Mouse (Mus musculus) MEL (cell line): Measurements from ENCODE around the gene Nme7.

Source experiments
- EP300 ChIP-seq, 2 experiments: IDR thresholded peaks; 2 replicates each; pipeline ENCODE4 v1.6.1; 2011; ENCODE audit warnings: improper control_type of control experiment in 2 of 2, low read length in 2 of 2, low read depth in 1 of 2, mild to moderate bottlenecking in 1 of 2
- ETS1 ChIP-seq: IDR thresholded peaks from 2 replicates; pipeline ENCODE4 v1.6.1; 2012; ENCODE audit warnings: low read depth, mild to moderate bottlenecking, inconsistent platforms, low read length, improper control_type of control experiment, moderate library complexity
- MAZ ChIP-seq: IDR thresholded peaks from 2 replicates; pipeline ENCODE4 v1.6.1; 2012; ENCODE audit warnings: low read depth, mild to moderate bottlenecking, inconsistent platforms, low read length, improper control_type of control experiment
- POLR2A ChIP-seq, 2 experiments: IDR thresholded peaks; 2 replicates each; pipeline ENCODE4 v1.6.1; 2011 to 2012; ENCODE audit warnings: low read length in 2 of 2, mild to moderate bottlenecking in 2 of 2, control low read depth in 1 of 2, improper control_type of control experiment in 1 of 2, low read depth in 1 of 2, moderate library complexity in 1 of 2; ENCODE audit not compliant: control insufficient read depth in 1 of 2, insufficient read depth in 1 of 2, poor library complexity in 1 of 2
- TCF12 ChIP-seq: IDR thresholded peaks from 2 replicates; pipeline ENCODE4 v1.6.1; 2014; ENCODE audit warnings: low read depth, mild to moderate bottlenecking, inconsistent platforms, low read length, improper control_type of control experiment, moderate library complexity

DNA sequence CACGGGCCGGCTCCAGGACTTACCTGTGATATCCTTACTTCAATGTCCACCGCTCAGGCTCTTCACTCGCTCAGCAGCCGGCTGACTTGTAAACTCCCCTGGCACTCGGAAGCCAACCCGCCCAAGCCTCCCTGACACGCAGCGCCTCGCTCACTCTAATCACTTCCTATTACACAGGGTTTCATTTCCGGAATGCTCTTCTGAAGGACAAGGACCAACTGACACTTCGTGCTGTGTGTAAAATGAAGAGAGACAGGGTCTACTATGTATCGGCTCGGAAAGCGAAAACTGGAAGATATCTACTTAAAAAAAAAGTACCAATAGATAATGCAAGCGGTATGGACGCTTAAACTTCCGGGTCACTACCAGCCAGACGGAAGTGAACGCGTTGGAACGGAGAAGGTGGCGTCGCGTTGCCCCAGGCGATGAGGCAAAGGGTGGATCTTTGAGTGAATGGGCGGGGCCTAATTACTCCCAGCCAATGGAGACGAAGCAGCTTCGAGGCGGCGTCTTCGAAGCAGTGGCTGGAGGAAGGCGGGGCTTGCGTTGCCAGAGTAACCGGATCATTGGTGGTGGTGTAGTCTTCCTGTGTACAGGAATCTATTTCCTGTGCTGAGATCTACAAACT is 3.3 kb downstream of the Nme7 start, which contains the start of gene Blzf1:
- peak; percentile 39; the same call in 1 of the 2 replicates for TF ChIP-seq ETS1
- TF ChIP-seq EP300 (IDR thresholded peaks at IDR 0.05; ENCODE audit: low read depth in 1 of 2, low read length in 2 of 2): 0 out of 4 replicates have a peak, but pooled peaks of 1 of the 2 experiments have one; percentile 16
- no peak for TF ChIP-seq MAZ
- TF ChIP-seq POLR2A (IDR thresholded peaks at IDR 0.05; ENCODE audit: control insufficient read depth in 1 of 2, insufficient read depth in 1 of 2, low read depth in 1 of 2, low read length in 2 of 2, poor library complexity in 1 of 2): peak in 1 of 2 experiments; percentile 74; a peak in 1 of 4 replicates
- no peak for TF ChIP-seq TCF12
